Comparison of ENCODE assay signal across 13 mouse cellular contexts in the genomic region with DNA sequence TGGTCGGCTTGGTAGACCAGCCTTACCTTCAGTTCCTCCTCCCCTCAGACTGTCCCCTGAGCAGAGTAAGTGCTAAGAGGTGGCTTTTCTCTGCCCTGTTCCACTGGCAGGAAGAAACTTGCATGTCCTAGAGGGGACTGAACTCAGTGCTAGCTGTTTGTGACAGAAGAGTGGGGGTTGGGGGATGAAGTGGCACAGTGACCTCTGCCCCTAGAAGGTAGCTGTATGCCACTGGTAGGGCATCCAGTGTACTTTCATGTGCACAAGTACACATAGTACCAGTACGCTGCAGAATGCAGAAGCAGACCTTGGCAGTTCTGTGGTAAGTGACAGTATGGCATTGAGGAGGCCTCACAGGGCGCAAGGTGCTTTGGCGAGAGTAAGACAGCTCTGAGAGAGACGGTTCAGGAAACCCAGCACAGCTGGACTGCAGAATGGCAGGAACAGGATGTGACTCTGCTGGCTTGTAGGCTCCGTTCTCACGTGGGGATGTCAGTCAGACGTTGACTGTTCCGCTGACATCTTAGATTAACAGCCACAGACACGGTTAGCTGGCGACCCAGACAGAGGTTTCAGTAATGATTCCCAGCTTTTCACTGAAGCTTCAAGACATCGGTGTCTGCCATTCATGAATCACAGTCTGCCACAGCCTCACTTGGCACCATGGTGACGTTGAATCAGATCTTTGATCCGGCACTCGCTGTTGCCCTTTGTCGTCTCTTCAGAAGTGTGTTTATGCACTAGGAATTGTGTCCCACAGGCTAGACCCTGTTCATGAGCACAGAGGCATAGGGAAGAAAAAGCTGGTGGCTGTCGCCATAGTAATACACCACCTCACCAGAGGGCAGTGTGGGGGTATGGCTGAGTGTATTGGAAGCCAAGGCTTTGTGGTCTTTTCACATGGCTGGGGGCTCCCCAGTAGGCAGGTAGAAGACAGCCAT.
A peak's percentile ranks its signal among the peaks of the same experiment; 100 is the strongest.
DNase-seq lines count a peak whose midpoint lies in the region; ATAC-seq lines count a peak whose summit lies in the region.
"Had no signal": no experiment of that assay in that cellular context is flagged by ENCODE, and none has a peak within 500 bp of the region (broad histone marks: within the 10 kb centered on the region; RNA-seq: fewer than 3 reads in every experiment).

No protein-coding gene starts in this region.

- no peak overlapping the region for H3K4me3 ChIP-seq in forebrain, embryonic 14.5 days (ENCODE audit: low read depth, low read length)
- no peak overlapping the region for H3K4me3 ChIP-seq in forebrain, embryonic 16.5 days (replicated peaks; ENCODE audit: low read length)
- no peak overlapping the region for H3K4me3 ChIP-seq in neural tube, embryonic 11.5 days (ENCODE audit: low read depth, low read length)
- H3K4me3 ChIP-seq in neural tube, embryonic 15.5 days (replicated peaks): no peak overlapping the region
- H3K4me3 ChIP-seq in midbrain, embryonic 10.5 days: no peak overlapping the region
- H3K4me3 ChIP-seq: kidney, embryonic 15.5 days; limb, embryonic 13.5 days had no signal

- H3K4me1 ChIP-seq in forebrain, embryonic 14.5 days (ENCODE audit: control insufficient read depth, insufficient read depth, low read length): peaks cover 28% of the 10 kb centered on the region
- H3K4me1 ChIP-seq in forebrain, embryonic 16.5 days (replicated peaks; ENCODE audit: control insufficient read depth, insufficient read depth, low read length): peaks cover 27% of the 10 kb centered on the region
- peaks cover 30% of the 10 kb centered on the region for H3K4me1 ChIP-seq in neural tube, embryonic 11.5 days (ENCODE audit: control insufficient read depth, insufficient read depth, low read length)
- H3K4me1 ChIP-seq in neural tube, embryonic 15.5 days: peaks cover 54% of the 10 kb centered on the region
- peaks cover 87% of the 10 kb centered on the region for H3K4me1 ChIP-seq in midbrain, embryonic 10.5 days

- no peaks in the 10 kb centered on the region for H3K27me3 ChIP-seq in forebrain, embryonic 14.5 days (replicated peaks; ENCODE audit: control insufficient read depth, insufficient read depth, low read length)
- H3K27me3 ChIP-seq in forebrain, embryonic 16.5 days (replicated peaks; ENCODE audit: control insufficient read depth, insufficient read depth, low read length): no peaks in the 10 kb centered on the region
- H3K27me3 ChIP-seq in neural tube, embryonic 11.5 days (ENCODE audit: control insufficient read depth, insufficient read depth, low read length): no peaks in the 10 kb centered on the region
- no peaks in the 10 kb centered on the region for H3K27me3 ChIP-seq in neural tube, embryonic 15.5 days (replicated peaks)
- no peaks in the 10 kb centered on the region for H3K27me3 ChIP-seq in midbrain, embryonic 10.5 days (ENCODE audit: low read depth, poor library complexity, severe bottlenecking)
- H3K27me3 ChIP-seq: limb, embryonic 13.5 days had no signal

- no peaks in the 10 kb centered on the region for H3K9me3 ChIP-seq in forebrain, embryonic 14.5 days (replicated peaks; ENCODE audit: control insufficient read depth, low read length)
- H3K9me3 ChIP-seq in forebrain, embryonic 16.5 days (ENCODE audit: control insufficient read depth, low read length): no peaks in the 10 kb centered on the region
- no peaks in the 10 kb centered on the region for H3K9me3 ChIP-seq in neural tube, embryonic 11.5 days (ENCODE audit: control insufficient read depth, low read length)
- H3K9me3 ChIP-seq in neural tube, embryonic 15.5 days (replicated peaks): no peaks in the 10 kb centered on the region
- no peaks in the 10 kb centered on the region for H3K9me3 ChIP-seq in midbrain, embryonic 10.5 days (replicated peaks)
- H3K9me3 ChIP-seq: kidney, embryonic 15.5 days; limb, embryonic 13.5 days had no signal

- H3K36me3 ChIP-seq in forebrain, embryonic 14.5 days (ENCODE audit: control insufficient read depth, insufficient read depth, low read length): no peaks in the 10 kb centered on the region
- no peaks in the 10 kb centered on the region for H3K36me3 ChIP-seq in forebrain, embryonic 16.5 days (ENCODE audit: control insufficient read depth, insufficient read depth)
- H3K36me3 ChIP-seq in neural tube, embryonic 11.5 days (ENCODE audit: control insufficient read depth, insufficient read depth, low read length): no peaks in the 10 kb centered on the region
- H3K36me3 ChIP-seq in neural tube, embryonic 15.5 days: no peaks in the 10 kb centered on the region
- no peaks in the 10 kb centered on the region; the same call in 1 of the 2 replicates for H3K36me3 ChIP-seq in midbrain, embryonic 10.5 days
- H3K36me3 ChIP-seq: kidney, embryonic 15.5 days; limb, embryonic 13.5 days had no signal

- no peak overlapping the region for H3K27ac ChIP-seq in forebrain, embryonic 14.5 days (ENCODE audit: low read depth, low read length)
- H3K27ac ChIP-seq in forebrain, embryonic 16.5 days (ENCODE audit: low read length): no peak overlapping the region
- H3K27ac ChIP-seq in neural tube, embryonic 11.5 days (ENCODE audit: low read depth, low read length): 0 out of 2 replicates have a peak overlapping the region, but pooled peaks have one; percentile 11
- no peak overlapping the region for H3K27ac ChIP-seq in neural tube, embryonic 15.5 days (replicated peaks)
- H3K27ac ChIP-seq in midbrain, embryonic 10.5 days (replicated peaks): peak overlapping the region; percentile 68
- H3K27ac ChIP-seq: kidney, embryonic 15.5 days; limb, embryonic 13.5 days had no signal

- no peak overlapping the region for H3K9ac ChIP-seq in forebrain, embryonic 14.5 days (ENCODE audit: low read length)
- no peak overlapping the region for H3K9ac ChIP-seq in forebrain, embryonic 16.5 days (replicated peaks; ENCODE audit: low read depth, low read length)
- no peak overlapping the region for H3K9ac ChIP-seq in neural tube, embryonic 11.5 days (ENCODE audit: low read length)
- no peak overlapping the region for H3K9ac ChIP-seq in neural tube, embryonic 15.5 days (replicated peaks)
- H3K9ac ChIP-seq: kidney, embryonic 15.5 days; limb, embryonic 13.5 days had no signal

- WGBS in forebrain, embryonic 14.5 days: 59% methylated on average over 17 of the region's 17 CpGs
- 54% methylated on average over 17 of the region's 17 CpGs for WGBS in forebrain, embryonic 16.5 days
- WGBS in neural tube, embryonic 11.5 days: 46% methylated on average over 17 of the region's 17 CpGs
- WGBS in neural tube, embryonic 15.5 days: 34% methylated on average over 17 of the region's 17 CpGs
- 72% methylated on average over 17 of the region's 17 CpGs for WGBS in midbrain, embryonic 10.5 days

- H3K4me2 ChIP-seq in forebrain, embryonic 14.5 days (ENCODE audit: low read length): no peak overlapping the region
- no peak overlapping the region for H3K4me2 ChIP-seq in forebrain, embryonic 16.5 days (ENCODE audit: low read length)
- no peak overlapping the region for H3K4me2 ChIP-seq in neural tube, embryonic 11.5 days (ENCODE audit: low read depth)
- no peak overlapping the region for H3K4me2 ChIP-seq in neural tube, embryonic 15.5 days
- H3K4me2 ChIP-seq: kidney, embryonic 15.5 days; limb, embryonic 13.5 days had no signal

- no peak for ATAC-seq in forebrain, embryonic 14.5 days
- ATAC-seq in forebrain, embryonic 16.5 days: no peak
- ATAC-seq in neural tube, embryonic 11.5 days (ENCODE audit: insufficient read depth, low FRiP score, low TSS enrichment): peak; percentile 59
- no peak for ATAC-seq in neural tube, embryonic 15.5 days (ENCODE audit: low FRiP score)

- DNase-seq in forebrain, embryonic 14.5 days (ENCODE audit: low spot score): peak; percentile 48
- DNase-seq in neural tube, embryonic 11.5 days (ENCODE audit: low spot score): peak; percentile 50
- DNase-seq in midbrain, embryonic 10.5 days (ENCODE audit: low spot score): no peak
- DNase-seq in thymus, postnatal 36 days: peak; percentile 41 to 56
- DNase-seq in adrenal gland, postnatal 36 days: no peak
- DNase-seq in gastrocnemius, postnatal 4 days (ENCODE audit: low spot score in 2 of 2): no peak
- DNase-seq: B cell, adult 2 months; cerebellum, adult 2 months; spleen, adult 18-20 months had no signal

Comparison
In these comparisons a context has a peak if more than half of its experiments do, and no peak if none do; other contexts are left out.
1. H3K27ac ChIP-seq: peak in neural tube, embryonic 11.5 days (single experiment) and midbrain, embryonic 10.5 days (single experiment); none in forebrain, embryonic 14.5 days (single experiment), forebrain, embryonic 16.5 days (single experiment) and neural tube, embryonic 15.5 days (single experiment).
2. DNase-seq: peak in forebrain, embryonic 14.5 days (single experiment), neural tube, embryonic 11.5 days (single experiment) and thymus, postnatal 36 days (2 of 2); none in midbrain, embryonic 10.5 days (single experiment), adrenal gland, postnatal 36 days (0 of 2) and gastrocnemius, postnatal 4 days (0 of 2).